Comparison of ENCODE assay signal across 17 mouse cellular contexts in genomic region chr13:3590789-3591188, GRCm38 (mm10). TPM values are rescaled to one million over a fixed set of nuclear protein-coding genes. Genes with fewer than 3 reads are reported as not detected.
DNase-seq lines count a peak whose midpoint lies in the region; ATAC-seq and TF ChIP-seq lines count a peak whose summit lies in the region.
"Had no signal": no experiment of that assay in that cellular context is flagged by ENCODE, and none has a peak within 500 bp of the region (broad histone marks: within the 10 kb centered on the region; RNA-seq: fewer than 3 reads in every experiment).

No protein-coding gene starts in this region.

- H3K4me2 ChIP-seq in heart, embryonic 11.5 days, result no peak overlapping the region
- no peak overlapping the region for H3K4me2 ChIP-seq in lung, embryonic 14.5 days
- H3K4me2 ChIP-seq: limb, embryonic 12.5 days had no signal

- H3K27ac ChIP-seq in heart, adult 2 months, result no peak overlapping the region
- H3K27ac ChIP-seq in heart, embryonic 11.5 days (ENCODE audit: low read depth, low read length), result no peak overlapping the region
- H3K27ac ChIP-seq in lung, embryonic 14.5 days (ENCODE audit: low read depth), result no peak overlapping the region
- H3K27ac ChIP-seq: embryonic facial prominence, embryonic 10.5 days; limb, embryonic 12.5 days had no signal

- intact Hi-C loops in heart, adult 2 months (cut with DNase I), result loop anchor here (10.0 kb wide), 1 partner anchor 186 kb away; no protein-coding TSS in a partner anchor
- intact Hi-C loops in left cerebral cortex, postnatal 14 days (cut with DNase I), result no loop called here

- H3K27me3 ChIP-seq in heart, adult 2 months (ENCODE audit: control insufficient read depth, insufficient read depth, low read length), result no peaks in the 10 kb centered on the region
- no peaks in the 10 kb centered on the region for H3K27me3 ChIP-seq in heart, embryonic 11.5 days (ENCODE audit: control insufficient read depth, insufficient read depth, low read length)
- no peaks in the 10 kb centered on the region for H3K27me3 ChIP-seq in lung, embryonic 14.5 days (ENCODE audit: insufficient read depth, low read length)
- H3K27me3 ChIP-seq in splenic B cell, adult 2 months (ENCODE audit: control insufficient read depth, insufficient read depth, low read length, poor library complexity, severe bottlenecking), result no peaks in the 10 kb centered on the region
- H3K27me3 ChIP-seq: limb, embryonic 12.5 days had no signal

- no peaks in the 10 kb centered on the region for H3K4me1 ChIP-seq in heart, adult 2 months (ENCODE audit: control insufficient read depth, insufficient read depth, low read length)
- no peaks in the 10 kb centered on the region for H3K4me1 ChIP-seq in heart, embryonic 11.5 days (ENCODE audit: control insufficient read depth, insufficient read depth, low read length)
- no peaks in the 10 kb centered on the region for H3K4me1 ChIP-seq in lung, embryonic 14.5 days (ENCODE audit: insufficient read depth)
- H3K4me1 ChIP-seq: embryonic facial prominence, embryonic 10.5 days; limb, embryonic 12.5 days had no signal

- no peak for ATAC-seq in heart, embryonic 11.5 days (replicated peaks; ENCODE audit: insufficient number of reproducible peaks, low FRiP score, low TSS enrichment)
- no peak for ATAC-seq in lung, embryonic 14.5 days (ENCODE audit: insufficient read depth)

- no peak overlapping the region for H3K4me3 ChIP-seq in heart, adult 2 months
- H3K4me3 ChIP-seq in heart, embryonic 11.5 days (ENCODE audit: low read depth, low read length), result no peak overlapping the region
- no peak overlapping the region for H3K4me3 ChIP-seq in lung, embryonic 14.5 days (ENCODE audit: low read depth, low read length)
- H3K4me3 ChIP-seq: embryonic facial prominence, embryonic 10.5 days; limb, embryonic 12.5 days had no signal

- no peak overlapping the region for H3K9ac ChIP-seq in heart, adult 2 months (ENCODE audit: low read depth, low read length)
- H3K9ac ChIP-seq in heart, embryonic 11.5 days (ENCODE audit: low read depth, low read length), result no peak overlapping the region
- no peak overlapping the region for H3K9ac ChIP-seq in lung, embryonic 14.5 days
- H3K9ac ChIP-seq: limb, embryonic 12.5 days had no signal

- no peak for TF ChIP-seq POLR2A in heart, adult 2 months (IDR thresholded peaks at IDR 0.05; ENCODE audit: insufficient read depth, low read depth, low read length)

- TF ChIP-seq EP300 in heart, adult 2 months (IDR thresholded peaks at IDR 0.05; ENCODE audit: insufficient read depth, low read depth, low read length), result no peak

- H3K36me3 ChIP-seq in heart, adult 2 months (ENCODE audit: control insufficient read depth, insufficient read depth, low read length), result no peaks in the 10 kb centered on the region; the same call in 1 of the 2 replicates
- H3K36me3 ChIP-seq in heart, embryonic 11.5 days (ENCODE audit: control insufficient read depth, insufficient read depth, low read length), result peaks cover 24% of the 10 kb centered on the region; the same call in 1 of the 2 replicates
- H3K36me3 ChIP-seq in lung, embryonic 14.5 days (ENCODE audit: insufficient read depth), result peaks cover 64% of the 10 kb centered on the region
- H3K36me3 ChIP-seq in splenic B cell, adult 2 months (ENCODE audit: control insufficient read depth, insufficient read depth, low read length, poor library complexity, severe bottlenecking), result peaks cover 7% of the 10 kb centered on the region; the same call in 1 of the 2 replicates

- WGBS in heart, adult 2 months, result 84% methylated on average over 3 of the region's 3 CpGs
- WGBS in heart, embryonic 11.5 days (ENCODE audit: insufficient replicate concordance), result 90% methylated on average over 3 of the region's 3 CpGs
- 90% methylated on average over 3 of the region's 3 CpGs for WGBS in lung, embryonic 14.5 days

- no peak for DNase-seq in heart, adult 2 months
- DNase-seq in lung, embryonic 14.5 days, result no peak
- no peak for DNase-seq in lung, postnatal 36 days
- DNase-seq in ZHBTc4 (ENCODE audit: low read depth, low spot score), result peak; percentile 28
- DNase-seq in splenic B cell, adult 2 months (ENCODE audit: low read depth, low spot score), result peak; percentile 26
- DNase-seq in left cerebral cortex, postnatal 14 days (ENCODE audit: low spot score in 2 of 2), result no peak
- DNase-seq in urinary bladder, postnatal 25 days (ENCODE audit: low spot score), result no peak
- DNase-seq: adrenal gland, postnatal 36 days; cerebellum, adult 2 months; heart, postnatal 14 days; kidney, adult 18-20 months; lung, postnatal 10 days; spleen, adult 18-20 months; thymus, adult 2 months had no signal

- no peaks in the 10 kb centered on the region for H3K9me3 ChIP-seq in heart, embryonic 11.5 days (replicated peaks; ENCODE audit: control insufficient read depth, low read length)
- no peaks in the 10 kb centered on the region for H3K9me3 ChIP-seq in lung, embryonic 14.5 days (ENCODE audit: low read depth, low read length)
- H3K9me3 ChIP-seq: embryonic facial prominence, embryonic 10.5 days; limb, embryonic 12.5 days had no signal

- 0 out of 2 replicates have a peak, but pooled peaks cover 1% of the 10 kb centered on the region for H3K79me2 ChIP-seq in heart, adult 2 months (replicated peaks; ENCODE audit: control insufficient read depth, insufficient read depth, low read length)

- peak; percentile 51 for TF ChIP-seq CTCF in heart, adult 2 months (IDR thresholded peaks at IDR 0.05)
- TF ChIP-seq CTCF in lung, embryonic 14.5 days (IDR thresholded peaks at IDR 0.05; ENCODE audit: low read depth), result peak; percentile 34

RNA-seq across cellular contexts. Expression of gene Fam208b, which starts 20.1 kb away (rescaled TPM):
- 10 to 100 TPM; 12.8 to 13.1 TPM for total RNA-seq in heart, adult 2 months (2021)
- polyA plus RNA-seq in heart, adult 2 months (2012; rRNA removed), result 2.5 and 5.4 TPM in 2 replicates
- 14.0 and 16.0 TPM in 2 replicates for polyA plus RNA-seq in heart, embryonic 11.5 days (2014; fragmentation: Nextera tagmentation; extraction: Ambion mirVana)
- polyA plus RNA-seq in lung, embryonic 14.5 days (2014; fragmentation: Nextera tagmentation; extraction: Ambion mirVana), result 17.8 and 18.4 TPM in 2 replicates
- total RNA-seq in left cerebral cortex, postnatal 14 days (2021), result 10 to 100 TPM; 24.3 TPM

RNA-seq across cellular contexts. Expression of gene Asb13, which starts 43.0 kb away (rescaled TPM):
- 10 to 100 TPM in 1 of 2 experiments, 1 to 10 TPM in 1; 8.4 to 11.5 TPM for total RNA-seq in heart, adult 2 months (2021)
- polyA plus RNA-seq in heart, adult 2 months (2012; rRNA removed), result 8.7 and 11.4 TPM in 2 replicates
- polyA plus RNA-seq in heart, embryonic 11.5 days (2014; fragmentation: Nextera tagmentation; extraction: Ambion mirVana), result 5.1 and 5.3 TPM in 2 replicates
- polyA plus RNA-seq in lung, embryonic 14.5 days (2014; fragmentation: Nextera tagmentation; extraction: Ambion mirVana), result 10.7 and 10.8 TPM in 2 replicates
- 10 to 100 TPM; 39.0 to 44.7 TPM for total RNA-seq in left cerebral cortex, postnatal 14 days (2021)

RNA-seq across cellular contexts. Expression of gene Gdi2, which starts 52.9 kb away (rescaled TPM):
- total RNA-seq in heart, adult 2 months (2021), result 100 to 1,000 TPM; 243 to 262 TPM
- polyA plus RNA-seq in heart, adult 2 months (2012; rRNA removed), result 71.4 and 114 TPM in 2 replicates
- polyA plus RNA-seq in heart, embryonic 11.5 days (2014; fragmentation: Nextera tagmentation; extraction: Ambion mirVana), result 370 and 406 TPM in 2 replicates
- 478 and 493 TPM in 2 replicates for polyA plus RNA-seq in lung, embryonic 14.5 days (2014; fragmentation: Nextera tagmentation; extraction: Ambion mirVana)
- 100 to 1,000 TPM; 299 to 307 TPM for total RNA-seq in left cerebral cortex, postnatal 14 days (2021)

Comparison
In these comparisons a context has a peak if more than half of its experiments do, and no peak if none do; other contexts are left out.
1. DNase-seq: peak in ZHBTc4 (single experiment) and splenic B cell, adult 2 months (single experiment); none in heart, adult 2 months (0 of 2), lung, embryonic 14.5 days (single experiment), lung, postnatal 36 days (single experiment), left cerebral cortex, postnatal 14 days (0 of 2) and urinary bladder, postnatal 25 days (single experiment).